Comparison of ENCODE assay signal across 8 mouse cellular contexts in genomic region chr2:83740601-83741031, GRCm38 (mm10). TPM values are rescaled to one million over a fixed set of nuclear protein-coding genes. Genes with fewer than 3 reads are reported as not detected.
DNase-seq lines count a peak whose midpoint lies in the region; ATAC-seq and TF ChIP-seq lines count a peak whose summit lies in the region.
"Had no signal": no experiment of that assay in that cellular context is flagged by ENCODE, and none has a peak within 500 bp of the region (broad histone marks: within the 10 kb centered on the region; RNA-seq: fewer than 3 reads in every experiment).

No protein-coding gene starts in this region.

- H3K4me2 ChIP-seq in hindbrain, embryonic 11.5 days (replicated peaks; ENCODE audit: low read depth, low read length) = no peak overlapping the region
- H3K4me2 ChIP-seq in stomach, embryonic 15.5 days = no peak overlapping the region

- H3K9ac ChIP-seq in hindbrain, embryonic 11.5 days (ENCODE audit: low read depth, low read length) = no peak overlapping the region
- no peak overlapping the region for H3K9ac ChIP-seq in stomach, embryonic 15.5 days

- peaks cover 29% of the 10 kb centered on the region for H3K36me3 ChIP-seq in hindbrain, embryonic 10.5 days
- no peaks in the 10 kb centered on the region for H3K36me3 ChIP-seq in hindbrain, embryonic 11.5 days (ENCODE audit: control insufficient read depth, insufficient read depth, low read length)
- H3K36me3 ChIP-seq in embryonic facial prominence, embryonic 10.5 days (replicated peaks) = peaks cover 47% of the 10 kb centered on the region
- H3K36me3 ChIP-seq in stomach, embryonic 15.5 days = peaks cover 4% of the 10 kb centered on the region; the same call in 1 of the 2 replicates

- no peak for TF ChIP-seq POLR2A in lung, adult 2 months (IDR thresholded peaks at IDR 0.05; ENCODE audit: borderline replicate concordance, extremely low read depth, low read depth, low read length)

- H3K27me3 ChIP-seq in hindbrain, embryonic 10.5 days (ENCODE audit: insufficient read depth, poor library complexity, severe bottlenecking) = no peaks in the 10 kb centered on the region
- no peaks in the 10 kb centered on the region for H3K27me3 ChIP-seq in hindbrain, embryonic 11.5 days (ENCODE audit: control insufficient read depth, insufficient read depth, low read length)
- H3K27me3 ChIP-seq in embryonic facial prominence, embryonic 10.5 days (replicated peaks; ENCODE audit: low read depth, poor library complexity, severe bottlenecking) = no peaks in the 10 kb centered on the region
- H3K27me3 ChIP-seq in stomach, embryonic 15.5 days (replicated peaks) = no peaks in the 10 kb centered on the region

- no peak overlapping the region for H3K27ac ChIP-seq in hindbrain, embryonic 10.5 days
- no peak overlapping the region for H3K27ac ChIP-seq in hindbrain, embryonic 11.5 days (ENCODE audit: low read depth, low read length)
- peak overlapping the region; percentile 59; the same call in 1 of the 2 replicates for H3K27ac ChIP-seq in embryonic facial prominence, embryonic 10.5 days (replicated peaks)
- 0 out of 2 replicates have a peak overlapping the region, but pooled peaks have one; percentile 31 for H3K27ac ChIP-seq in stomach, embryonic 15.5 days

- ATAC-seq in hindbrain, embryonic 11.5 days (ENCODE audit: low FRiP score) = no peak
- ATAC-seq in stomach, embryonic 15.5 days (ENCODE audit: insufficient read depth, low FRiP score, low read depth) = no peak

- no peaks in the 10 kb centered on the region for H3K9me3 ChIP-seq in hindbrain, embryonic 10.5 days
- no peaks in the 10 kb centered on the region for H3K9me3 ChIP-seq in hindbrain, embryonic 11.5 days (ENCODE audit: control insufficient read depth, low read length)
- H3K9me3 ChIP-seq in embryonic facial prominence, embryonic 10.5 days = no peaks in the 10 kb centered on the region
- H3K9me3 ChIP-seq in stomach, embryonic 15.5 days = no peaks in the 10 kb centered on the region

- H3K4me3 ChIP-seq in hindbrain, embryonic 10.5 days = no peak overlapping the region
- H3K4me3 ChIP-seq in hindbrain, embryonic 11.5 days (ENCODE audit: low read depth, low read length) = no peak overlapping the region
- H3K4me3 ChIP-seq in lung, adult 2 months (replicated peaks; ENCODE audit: extremely low read depth, low read depth, low read length) = no peak overlapping the region
- H3K4me3 ChIP-seq in embryonic facial prominence, embryonic 10.5 days = no peak overlapping the region
- no peak overlapping the region for H3K4me3 ChIP-seq in stomach, embryonic 15.5 days (replicated peaks)

- H3K4me1 ChIP-seq in hindbrain, embryonic 10.5 days (replicated peaks) = peaks cover 20% of the 10 kb centered on the region
- H3K4me1 ChIP-seq in hindbrain, embryonic 11.5 days (replicated peaks; ENCODE audit: control insufficient read depth, insufficient read depth, low read length) = no peaks in the 10 kb centered on the region
- peaks cover 13% of the 10 kb centered on the region for H3K4me1 ChIP-seq in lung, adult 2 months (ENCODE audit: control insufficient read depth, insufficient read depth, low read length)
- peaks cover 27% of the 10 kb centered on the region for H3K4me1 ChIP-seq in embryonic facial prominence, embryonic 10.5 days
- H3K4me1 ChIP-seq in stomach, embryonic 15.5 days = peaks cover 20% of the 10 kb centered on the region

- TF ChIP-seq CTCF in lung, adult 2 months (IDR thresholded peaks at IDR 0.05; ENCODE audit: insufficient read depth, low read length) = no peak

- 37% methylated on average over 5 of the region's 5 CpGs for WGBS in hindbrain, embryonic 10.5 days
- 48% methylated on average over 5 of the region's 5 CpGs for WGBS in hindbrain, embryonic 11.5 days
- WGBS in lung, adult 2 months = 28% methylated on average over 5 of the region's 5 CpGs
- 24% methylated on average over 5 of the region's 5 CpGs for WGBS in embryonic facial prominence, embryonic 10.5 days
- WGBS in stomach, embryonic 15.5 days = 25% methylated on average over 5 of the region's 5 CpGs

- peak; percentile 9 for DNase-seq in hindbrain, embryonic 10.5 days (ENCODE audit: low spot score)
- DNase-seq in hindbrain, embryonic 11.5 days (ENCODE audit: low spot score) = no peak
- DNase-seq in lung, postnatal 36 days = peak; percentile 33
- DNase-seq in lung, adult 2 months = no peak
- DNase-seq in embryonic facial prominence, embryonic 10.5 days (ENCODE audit: low spot score) = no peak
- DNase-seq in cerebellum, postnatal 14 days = no peak
- DNase-seq: thymus, adult 2 months had no signal

RNA-seq across cellular contexts. Expression of gene Itgav, which starts 16.4 kb away (rescaled TPM):
- 31.8 and 32.4 TPM in 2 replicates for polyA plus RNA-seq in hindbrain, embryonic 10.5 days (2016; fragmentation: Nextera tagmentation; extraction: Ambion mirVana)
- 40.3 and 42.8 TPM in 2 replicates for polyA plus RNA-seq in hindbrain, embryonic 11.5 days (2014; fragmentation: Nextera tagmentation; extraction: Ambion mirVana)
- 37.6 and 78.5 TPM in 2 replicates for polyA plus RNA-seq in lung, adult 2 months (2012; rRNA removed)
- 54.0 and 55.7 TPM in 2 replicates for polyA plus RNA-seq in embryonic facial prominence, embryonic 10.5 days (2016; fragmentation: Nextera tagmentation; extraction: Ambion mirVana)
- polyA plus RNA-seq in stomach, embryonic 15.5 days (2015; fragmentation: Nextera tagmentation; extraction: Ambion mirVana) = 76.4 and 83.1 TPM in 2 replicates

Comparison
In these comparisons a context has a peak if more than half of its experiments do, and no peak if none do; other contexts are left out.
1. DNase-seq: peak in hindbrain, embryonic 10.5 days (single experiment) and lung, postnatal 36 days (single experiment); none in hindbrain, embryonic 11.5 days (single experiment), lung, adult 2 months (single experiment), embryonic facial prominence, embryonic 10.5 days (single experiment) and cerebellum, postnatal 14 days (0 of 2).
2. H3K27ac ChIP-seq: peak in embryonic facial prominence, embryonic 10.5 days (single experiment) and stomach, embryonic 15.5 days (single experiment); none in hindbrain, embryonic 10.5 days (single experiment) and hindbrain, embryonic 11.5 days (single experiment).